Mouse (Mus musculus): Measurements from ENCODE around the gene Gm3164. TPM values are rescaled to one million over a fixed set of nuclear protein-coding genes. Genes with fewer than 3 reads are reported as not detected.
"Not testable (repeated sequence)": the region's sequence is repeated elsewhere in the genome, so short reads cannot be mapped to it uniquely, and the experiment has no call there.

The Gm3164 gene
- polyA plus RNA-seq (2015; fragmentation: Nextera tagmentation; extraction: Ambion mirVana), result 3.4 and 3.5 TPM in 2 replicates

GRCm38 (mm10) chr14:4414965-4415835, at the start of gene Gm3164:
Gene Gm3164, plus strand, starts transcription at chr14:4415448.
- not testable (repeated sequence) for H3K9me3 ChIP-seq; H3K27me3 ChIP-seq; H3K27ac ChIP-seq (replicated peaks); H3K36me3 ChIP-seq; ATAC-seq (ENCODE audit: low read depth); H3K4me1 ChIP-seq (replicated peaks)
- Histone ChIP-seq H3K4me3 (peak within 1 kb of the TSS; percentile 45), H3K4me2 (peak within 1 kb of the TSS; percentile 56), H3K9ac (peak within 1 kb of the TSS; percentile 69)
- WGBS, result under 1% methylated on average over 32 of the region's 59 CpGs

GRCm38 (mm10) chr14:4368991-4369390, 46.3 kb upstream of the Gm3164 start:
- H3K27me3 ChIP-seq; H3K36me3 ChIP-seq; ATAC-seq (ENCODE audit: low read depth); H3K9me3 ChIP-seq; H3K4me3 ChIP-seq; H3K9ac ChIP-seq; H3K4me1 ChIP-seq (replicated peaks); H3K4me2 ChIP-seq; H3K27ac ChIP-seq (replicated peaks): not testable (repeated sequence)
- 87% methylated on average over 3 of the region's 3 CpGs for WGBS

GRCm38 (mm10) chr14:4369691-4370090, 45.6 kb upstream of the Gm3164 start:
- not testable (repeated sequence) for H3K4me1 ChIP-seq (replicated peaks); H3K9ac ChIP-seq; H3K4me2 ChIP-seq; H3K4me3 ChIP-seq; H3K27ac ChIP-seq (replicated peaks); H3K9me3 ChIP-seq; H3K36me3 ChIP-seq; H3K27me3 ChIP-seq; ATAC-seq (ENCODE audit: low read depth)
- WGBS, result 87% methylated on average over 3 of the region's 3 CpGs

GRCm38 (mm10) chr14:4377871-4378270, 37.4 kb upstream of the Gm3164 start:
- H3K4me1 ChIP-seq (replicated peaks); H3K27me3 ChIP-seq; H3K9me3 ChIP-seq; H3K36me3 ChIP-seq; ATAC-seq (ENCODE audit: low read depth); H3K4me2 ChIP-seq; H3K9ac ChIP-seq; H3K4me3 ChIP-seq; H3K27ac ChIP-seq (replicated peaks): not testable (repeated sequence)

DNA sequence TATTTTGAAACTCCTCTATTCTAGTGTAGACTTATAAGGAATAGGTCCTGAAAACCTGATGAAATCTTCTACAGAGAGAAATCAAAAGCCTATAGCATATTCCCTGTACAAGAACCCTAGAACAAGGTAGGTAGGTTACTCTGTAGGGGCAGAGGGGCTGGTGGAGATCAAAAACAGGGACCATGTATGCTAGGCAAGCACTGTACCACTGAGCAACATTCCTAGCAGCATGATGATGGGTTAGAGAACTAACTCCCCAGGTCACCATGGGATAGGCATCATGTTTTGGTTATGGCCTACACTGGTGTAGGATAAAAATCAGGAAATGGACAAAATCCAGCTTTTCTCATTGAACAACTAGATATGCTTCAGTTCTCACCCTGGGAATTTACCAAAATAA, 29.6 kb upstream of the Gm3164 start:
- not testable (repeated sequence) for H3K4me3 ChIP-seq; H3K27ac ChIP-seq (replicated peaks); H3K9me3 ChIP-seq; H3K27me3 ChIP-seq; H3K9ac ChIP-seq; ATAC-seq (ENCODE audit: low read depth); H3K4me2 ChIP-seq; H3K4me1 ChIP-seq (replicated peaks); H3K36me3 ChIP-seq

DNA sequence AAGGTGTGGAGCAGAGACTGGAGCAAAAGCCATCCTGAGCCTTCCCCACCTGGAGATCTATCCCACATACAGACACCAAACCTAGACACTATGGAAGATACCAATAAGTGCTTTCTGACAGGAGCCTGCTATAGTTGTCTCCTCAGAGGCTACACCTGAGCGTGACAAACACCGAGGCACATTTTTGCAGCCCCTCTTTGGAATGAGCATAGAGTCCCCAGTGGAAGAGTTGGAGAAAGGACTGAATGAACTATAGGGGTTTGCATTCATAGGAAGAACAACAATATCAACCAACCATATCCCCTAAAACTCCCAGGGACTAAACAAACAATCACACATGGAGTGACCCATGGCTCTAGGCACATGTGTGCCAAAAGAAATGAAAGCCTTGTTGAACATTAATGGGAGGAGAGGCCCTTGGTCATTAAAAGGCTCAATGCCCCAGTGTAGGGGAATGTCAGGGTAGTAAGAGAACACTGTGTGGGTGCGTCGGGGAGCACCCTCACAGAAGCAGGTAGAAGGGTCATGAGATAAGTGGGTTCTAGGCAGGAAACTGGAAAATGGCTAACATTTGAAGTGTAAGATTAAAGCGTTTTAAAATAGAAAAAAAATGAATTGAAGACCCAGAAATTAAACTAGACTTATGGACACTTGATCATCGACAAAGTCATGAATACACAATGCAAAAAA, 22.3 kb upstream of the Gm3164 start:
- not testable (repeated sequence) for H3K27ac ChIP-seq (replicated peaks); H3K36me3 ChIP-seq; ATAC-seq (ENCODE audit: low read depth); H3K9me3 ChIP-seq; H3K4me2 ChIP-seq; H3K9ac ChIP-seq; H3K27me3 ChIP-seq; H3K4me1 ChIP-seq (replicated peaks); H3K4me3 ChIP-seq
- WGBS, result 97% methylated on average over 4 of the region's 6 CpGs

GRCm38 (mm10) chr14:4397226-4397625, 18.0 kb upstream of the Gm3164 start, which contains the start of gene Gm3159:
Gene Gm3159, plus strand, starts transcription at chr14:4397526.
- not testable (repeated sequence) for H3K4me3 ChIP-seq; H3K4me1 ChIP-seq (replicated peaks); H3K36me3 ChIP-seq; H3K27me3 ChIP-seq; ATAC-seq (ENCODE audit: low read depth); H3K9ac ChIP-seq; H3K4me2 ChIP-seq; H3K9me3 ChIP-seq; H3K27ac ChIP-seq (replicated peaks)
- 78% methylated on average over 1 of the region's 3 CpGs for WGBS

DNA sequence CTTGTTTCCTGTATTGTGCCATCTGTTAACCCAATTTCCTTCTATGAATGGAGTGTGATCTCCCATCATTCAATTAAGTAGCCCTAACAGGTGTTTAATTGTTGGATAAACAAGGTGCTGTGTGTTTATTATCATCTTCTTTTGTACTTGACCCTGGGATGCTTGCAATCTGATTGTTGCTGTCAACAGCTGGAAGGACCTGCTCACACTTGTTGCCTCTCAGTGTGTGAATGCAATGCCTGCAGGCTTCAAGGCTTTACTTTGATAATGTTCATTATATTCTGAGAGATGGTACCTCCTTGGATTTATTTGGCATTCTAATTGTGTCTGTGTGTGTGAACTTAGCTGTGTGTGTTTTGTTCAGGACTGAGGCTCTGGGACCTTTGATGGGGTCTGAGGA, 16.6 kb upstream of the Gm3164 start:
- H3K27ac ChIP-seq (replicated peaks); H3K4me1 ChIP-seq (replicated peaks): not testable (repeated sequence)

DNA sequence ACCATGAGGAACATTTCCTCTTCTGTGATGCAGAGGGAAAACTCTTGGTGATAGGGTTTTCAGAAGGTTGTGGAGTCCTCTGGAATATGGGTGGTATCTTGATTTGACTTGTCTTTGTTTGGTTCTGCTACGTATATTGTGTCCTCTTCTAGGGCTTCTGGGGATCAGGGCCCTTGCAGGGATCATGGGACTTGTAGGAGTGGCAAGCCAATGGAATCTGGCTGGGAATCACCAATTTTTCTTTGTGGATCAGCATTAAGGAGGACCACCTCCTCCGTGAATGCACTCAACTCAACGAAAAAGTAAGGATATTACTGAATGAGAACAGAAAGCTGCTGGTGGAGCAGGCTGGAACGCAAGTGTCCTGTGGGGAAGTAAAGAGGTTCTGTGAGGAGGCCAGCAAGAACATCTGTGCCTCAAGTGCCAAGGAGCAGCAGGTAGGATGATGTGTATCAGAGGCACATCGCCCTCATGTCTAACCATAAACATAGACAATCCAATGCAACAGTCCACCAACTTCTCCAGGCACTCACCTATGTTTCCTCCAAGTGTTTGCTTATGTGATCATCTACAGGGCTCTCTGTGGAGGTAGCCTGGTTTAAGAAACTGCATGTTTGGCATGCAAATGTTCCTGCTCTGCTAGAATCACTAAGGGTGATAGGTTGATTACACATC, 15.0 kb upstream of the Gm3164 start:
- not testable (repeated sequence) for H3K4me1 ChIP-seq (replicated peaks); H3K4me2 ChIP-seq; ATAC-seq (ENCODE audit: low read depth); H3K27ac ChIP-seq (replicated peaks); H3K27me3 ChIP-seq; H3K4me3 ChIP-seq; H3K36me3 ChIP-seq; H3K9me3 ChIP-seq; H3K9ac ChIP-seq
- 84% methylated on average over 5 of the region's 5 CpGs for whole genome bisulfite sequencing

More for the DNA sequence above, 16.6 kb upstream of the Gm3164 start:
- H3K36me3 ChIP-seq; H3K4me3 ChIP-seq; H3K9ac ChIP-seq; H3K4me2 ChIP-seq; H3K27me3 ChIP-seq; H3K9me3 ChIP-seq; ATAC-seq (ENCODE audit: low read depth): not testable (repeated sequence)

DNA sequence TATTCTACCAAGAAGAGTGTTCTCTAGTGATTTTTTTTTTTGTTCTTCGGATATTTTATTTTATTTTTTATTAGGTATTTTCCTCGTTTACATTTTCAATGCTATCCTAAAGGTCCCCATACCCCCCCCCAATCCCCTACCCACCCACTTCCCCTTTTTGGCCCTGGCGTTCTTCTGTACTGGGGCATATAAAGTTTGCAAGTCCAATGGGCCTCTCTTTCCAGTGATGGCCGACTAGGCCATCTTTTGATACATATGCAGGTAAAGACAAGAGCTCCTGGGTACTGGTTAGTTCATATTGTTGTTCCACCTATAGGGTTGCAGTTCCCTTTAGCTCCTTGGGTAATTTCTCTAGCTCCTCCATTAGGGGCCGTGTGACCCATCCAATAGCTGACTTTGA, 14.0 kb upstream of the Gm3164 start:
- WGBS, result 82% methylated on average over 5 of the region's 5 CpGs
- not testable (repeated sequence) for ATAC-seq (ENCODE audit: low read depth); H3K4me3 ChIP-seq; H3K27ac ChIP-seq (replicated peaks); H3K4me1 ChIP-seq (replicated peaks); H3K4me2 ChIP-seq; H3K27me3 ChIP-seq; H3K9ac ChIP-seq; H3K9me3 ChIP-seq; H3K36me3 ChIP-seq

GRCm38 (mm10) chr14:4403840-4404239, 11.4 kb upstream of the Gm3164 start:
- H3K4me3 ChIP-seq; H3K4me2 ChIP-seq; H3K9me3 ChIP-seq; H3K27me3 ChIP-seq; ATAC-seq (ENCODE audit: low read depth); H3K27ac ChIP-seq (replicated peaks); H3K4me1 ChIP-seq (replicated peaks); H3K36me3 ChIP-seq; H3K9ac ChIP-seq: not testable (repeated sequence)

- H3K4me2 ChIP-seq; H3K36me3 ChIP-seq; H3K9ac ChIP-seq; H3K27me3 ChIP-seq; H3K4me3 ChIP-seq; H3K27ac ChIP-seq (replicated peaks); H3K9me3 ChIP-seq; H3K4me1 ChIP-seq (replicated peaks); ATAC-seq (ENCODE audit: low read depth): not testable (repeated sequence)
- WGBS, result 70% methylated on average over 1 of the region's 1 CpGs
Measured at GRCm38 (mm10) chr14:4409939-4410338, 5.3 kb upstream of the Gm3164 start.
